Mouse (Mus musculus) megakaryocyte, embryonic 14.5 days (primary cell): ENCODE data around the gene Ahnak2. TPM values are rescaled to one million over a fixed set of nuclear protein-coding genes. Genes with fewer than 3 reads are reported as not detected.

Experiments used
- H3K27me3 ChIP-seq: replicated peaks from 2 replicates; pipeline ENCODE3; 2012; ENCODE audit warnings: inconsistent platforms
- H3K36me3 ChIP-seq: replicated peaks from 2 replicates; pipeline ENCODE3; 2012; ENCODE audit warnings: low read length, inconsistent platforms, mixed read lengths
- H3K4me1 ChIP-seq: 2 replicates; pipeline ENCODE4 v1.6.1; 2012; ENCODE audit warnings: inconsistent platforms
- H3K4me3 ChIP-seq: replicated peaks from 2 replicates; pipeline ENCODE3; 2012; ENCODE audit warnings: moderate library complexity, mild to moderate bottlenecking, inconsistent platforms
- H3K9me3 ChIP-seq: 2 replicates; pipeline ENCODE4 v1.6.1; 2012; ENCODE audit warnings: inconsistent platforms
- FLI1 ChIP-seq: IDR thresholded peaks from 2 replicates; pipeline ENCODE4 v1.6.1; 2012; ENCODE audit warnings: low read length, inconsistent platforms, mixed read lengths
- GATA1 ChIP-seq: IDR thresholded peaks from 3 replicates; pipeline ENCODE4 v1.6.1; 2012; ENCODE audit warnings: mixed read lengths, low read length, inconsistent platforms, borderline replicate concordance
- polyA plus RNA-seq: library from polyadenylated mRNA; stranded (reverse); fragments of >175 nt; gene quantifications from 2 replicates; pipeline ENCODE4 v1.2.3, GENCODE M21; 2012; ENCODE audit warnings: low replicate concordance; ENCODE audit not compliant: insufficient read depth

Gene Ahnak2
- polyA plus RNA-seq, 1 experiment: 3.3 TPM

GRCm38 (mm10) chr12:112724077-112724805 lies 78.2 kb downstream of the Ahnak2 start:
- no peak for TF ChIP-seq GATA1
- no peak for TF ChIP-seq FLI1
- peaks cover 98% of the 10 kb centered on the region for H3K27me3 ChIP-seq
- no peaks in the 10 kb centered on the region for H3K36me3 ChIP-seq
- no peak overlapping the region for H3K4me3 ChIP-seq
- H3K4me1 ChIP-seq: peaks cover 28% of the 10 kb centered on the region
- H3K9me3 ChIP-seq: no peaks in the 10 kb centered on the region

GRCm38 (mm10) chr12:112723445-112723844 lies 79.0 kb downstream of the Ahnak2 start:
- Histone ChIP-seq H3K36me3 (no peaks in the 10 kb centered on the region), H3K27me3 (peaks cover 98% of the 10 kb centered on the region), H3K9me3 (no peaks in the 10 kb centered on the region), H3K4me1 (peaks cover 28% of the 10 kb centered on the region), H3K4me3 (peak overlapping the region; percentile 92)
- TF ChIP-seq GATA1 (no peak), FLI1 (no peak)

- no peak for TF ChIP-seq FLI1
- TF ChIP-seq GATA1: no peak
- Histone ChIP-seq H3K9me3 (no peaks in the 10 kb centered on the region), H3K4me1 (peaks cover 28% of the 10 kb centered on the region), H3K27me3 (peaks cover 95% of the 10 kb centered on the region), H3K4me3 (peak overlapping the region; percentile 92), H3K36me3 (no peaks in the 10 kb centered on the region)
Measured at GRCm38 (mm10) chr12:112723028-112723330, 79.5 kb downstream of the Ahnak2 start.

DNA sequence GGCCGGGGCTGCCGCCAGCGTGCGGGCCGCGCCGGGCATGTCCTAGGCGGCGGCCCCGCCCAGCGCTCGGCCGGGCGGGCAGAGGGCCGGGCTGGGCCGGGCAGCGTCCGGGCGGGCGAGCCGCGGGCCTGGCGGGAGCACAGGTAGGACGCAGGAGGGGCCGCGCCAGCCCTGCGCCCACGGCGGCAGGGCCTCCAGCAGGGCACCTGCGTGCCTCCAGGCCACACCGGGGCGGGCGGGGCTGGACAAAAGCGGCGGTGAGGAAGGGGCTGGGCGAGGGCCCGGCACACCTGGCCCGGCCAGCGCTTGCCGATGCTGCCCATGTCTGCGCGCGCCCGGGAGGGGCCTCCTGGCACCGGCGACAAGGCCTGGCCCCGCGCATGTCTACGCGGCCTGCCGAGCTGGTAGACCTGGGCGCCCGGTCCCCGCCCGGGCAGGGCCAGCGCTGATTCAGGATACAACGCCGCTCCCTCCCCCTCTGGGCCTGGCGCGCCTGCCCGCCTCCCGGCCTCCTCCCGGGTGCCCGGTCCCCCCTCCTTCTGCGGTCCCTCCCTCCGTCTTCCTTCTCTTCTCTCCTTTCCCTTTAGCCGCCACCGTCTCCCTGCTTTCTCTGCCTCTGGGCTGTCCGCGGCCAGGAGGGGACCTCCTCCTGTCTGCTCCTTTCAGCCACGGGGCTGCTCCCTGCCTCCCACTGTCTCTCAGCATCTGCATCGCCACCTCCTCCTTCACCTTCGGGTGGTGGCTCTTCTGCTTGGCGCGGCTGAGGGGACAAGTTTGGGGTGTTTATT lies 80.0 kb downstream of the Ahnak2 start:
- peak overlapping the region; percentile 92 for H3K4me3 ChIP-seq
- H3K9me3 ChIP-seq: no peaks in the 10 kb centered on the region
- peaks cover 96% of the 10 kb centered on the region for H3K27me3 ChIP-seq
- TF ChIP-seq GATA1 (no peak), FLI1 (no peak)
- H3K36me3 ChIP-seq: no peaks in the 10 kb centered on the region
- H3K4me1 ChIP-seq: peaks cover 28% of the 10 kb centered on the region

Other genes with a start within 250 kb of the Ahnak2 start
- gene Inf2, start 213.9 kb downstream of the Ahnak2 start, polyA plus RNA-seq: 569 and 1,129 TPM in 2 replicates
- 10.1 and 38.2 TPM in 2 replicates for gene Adssl1, start 182.6 kb downstream of the Ahnak2 start, polyA plus RNA-seq
- gene Siva1, start 158.0 kb downstream of the Ahnak2 start, polyA plus RNA-seq: 33.7 and 63.6 TPM in 2 replicates
- gene Akt1, start 127.8 kb downstream of the Ahnak2 start, polyA plus RNA-seq: 237 and 415 TPM in 2 replicates
- gene Zbtb42, start 123.8 kb downstream of the Ahnak2 start, polyA plus RNA-seq: 0.52 and 0.72 TPM in 2 replicates
- gene Cep170b, start 82.2 kb downstream of the Ahnak2 start, polyA plus RNA-seq: 2.2 and 5.6 TPM in 2 replicates
- 11.4 and 36.3 TPM in 2 replicates for gene Pld4, start 42.0 kb downstream of the Ahnak2 start, polyA plus RNA-seq
- 8.2 and 25.4 TPM in 2 replicates for gene Clba1, start 6.3 kb upstream of the Ahnak2 start, polyA plus RNA-seq
- 3.2 and 11.7 TPM in 2 replicates for gene Cdca4, start 26.8 kb upstream of the Ahnak2 start, polyA plus RNA-seq
- gene Gpr132, start 65.6 kb upstream of the Ahnak2 start, polyA plus RNA-seq: 1.2 TPM in 1 of 2 replicates, not detected in the other
- gene Jag2, start 127.1 kb upstream of the Ahnak2 start, polyA plus RNA-seq: 4.8 and 14.7 TPM in 2 replicates
- gene Nudt14, start 139.5 kb upstream of the Ahnak2 start, polyA plus RNA-seq: 14.1 and 42.5 TPM in 2 replicates
- gene Btbd6, start 173.8 kb upstream of the Ahnak2 start, polyA plus RNA-seq: 25.3 and 64.2 TPM in 2 replicates
- gene Brf1, start 198.0 kb upstream of the Ahnak2 start, polyA plus RNA-seq: 11.5 and 16.3 TPM in 2 replicates
- 7.0 and 8.7 TPM in 2 replicates for gene Pacs2, start 211.9 kb upstream of the Ahnak2 start, polyA plus RNA-seq